1 mouse cellular context compared by ENCODE assay signal in genomic region chr2:177575141-177575540, GRCm38 (mm10). TPM values are rescaled to one million over a fixed set of nuclear protein-coding genes. Genes with fewer than 3 reads are reported as not detected.
"Had no signal": no experiment of that assay in that cellular context is flagged by ENCODE, and none has a peak within 500 bp of the region (broad histone marks: within the 10 kb centered on the region; RNA-seq: fewer than 3 reads in every experiment).

No protein-coding gene starts in this region.

RNA-seq across cellular contexts. Expression of gene Gm14406, which starts 2.9 kb away (rescaled TPM):
- total RNA-seq: neutrophil, adult 5-6 weeks had no signal
